Mouse (Mus musculus) embryonic facial prominence, embryonic 11.5 days (tissue): ENCODE data around the gene Rps19bp1. TPM values are rescaled to one million over a fixed set of nuclear protein-coding genes. Genes with fewer than 3 reads are reported as not detected.

Experiments
- polyA plus RNA-seq: library from polyadenylated mRNA; unstranded; fragments of >200 nt; fragmentation: Nextera tagmentation; extraction: Ambion mirVana; gene quantifications from 2 replicates; pipeline ENCODE4 v1.2.1, GENCODE M21; 2014

Gene Rps19bp1
- polyA plus RNA-seq, 1 experiment from 2014 or later, result 83.1 TPM

Other genes starting within 250 kb of the Rps19bp1 start
- gene Pdgfb, start 249.3 kb downstream of the Rps19bp1 start, polyA plus RNA-seq, result 2.5 and 2.8 TPM in 2 replicates
- 6.4 and 8.3 TPM in 2 replicates for gene Syngr1, start 173.0 kb downstream of the Rps19bp1 start, polyA plus RNA-seq
- 1,289 and 1,347 TPM in 2 replicates for gene Rpl3, start 172.4 kb downstream of the Rps19bp1 start, polyA plus RNA-seq
- gene Tab1, start 131.2 kb downstream of the Rps19bp1 start, polyA plus RNA-seq, result 26.8 and 26.9 TPM in 2 replicates
- gene Mgat3, start 90.6 kb downstream of the Rps19bp1 start, polyA plus RNA-seq, result 9.9 and 10.5 TPM in 2 replicates
- 35.7 and 36.7 TPM in 2 replicates for gene Mief1, start 30.3 kb downstream of the Rps19bp1 start, polyA plus RNA-seq
- gene AC140267.1, start 28.5 kb downstream of the Rps19bp1 start, polyA plus RNA-seq, result not detected in 2 replicates
- gene Atf4, start 9.1 kb downstream of the Rps19bp1 start, polyA plus RNA-seq, result 120 and 123 TPM in 2 replicates
- gene Cacna1i, start 22.9 kb upstream of the Rps19bp1 start, polyA plus RNA-seq, result 0.11 TPM in 1 of 2 replicates, not detected in the other